Mouse (Mus musculus) urinary bladder, adult 2 months (tissue): ENCODE measurements around the gene Dnajc6. TPM values are rescaled to one million over a fixed set of nuclear protein-coding genes. Genes with fewer than 3 reads are reported as not detected.

Experiments
- DNase-seq: peaks from one replicate; pipeline ENCODE4 v3.0.0; 2022; ENCODE audit warnings: low spot score
- polyA plus RNA-seq: library from polyadenylated mRNA; depleted of rRNA; stranded (reverse); fragments of >200 nt; gene quantifications from 2 replicates; pipeline ENCODE4 v1.2.3, GENCODE M21; 2012

The Dnajc6 gene
- polyA plus RNA-seq, 1 experiment = 3.4 TPM

DNA sequence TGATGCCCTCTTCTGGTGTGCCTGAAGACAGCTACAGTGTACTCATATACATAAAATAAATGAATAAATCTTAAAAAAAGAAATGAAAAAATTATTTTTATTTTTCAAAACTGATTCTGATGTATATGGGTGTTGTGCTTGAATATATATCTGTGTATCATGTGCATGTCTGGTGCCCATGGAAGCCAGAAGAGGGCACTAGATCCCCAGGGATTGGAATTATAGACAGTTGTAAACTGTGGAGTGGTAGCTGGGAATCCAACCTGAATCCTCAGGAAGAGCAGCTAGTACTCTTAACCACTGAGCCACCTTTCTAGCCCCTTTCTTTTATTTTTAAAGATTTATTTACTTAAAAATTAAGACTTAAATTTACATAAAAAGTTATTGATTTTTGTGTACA is 9.9 kb downstream of the Dnajc6 start:
- no peak for DNase-seq

DNA sequence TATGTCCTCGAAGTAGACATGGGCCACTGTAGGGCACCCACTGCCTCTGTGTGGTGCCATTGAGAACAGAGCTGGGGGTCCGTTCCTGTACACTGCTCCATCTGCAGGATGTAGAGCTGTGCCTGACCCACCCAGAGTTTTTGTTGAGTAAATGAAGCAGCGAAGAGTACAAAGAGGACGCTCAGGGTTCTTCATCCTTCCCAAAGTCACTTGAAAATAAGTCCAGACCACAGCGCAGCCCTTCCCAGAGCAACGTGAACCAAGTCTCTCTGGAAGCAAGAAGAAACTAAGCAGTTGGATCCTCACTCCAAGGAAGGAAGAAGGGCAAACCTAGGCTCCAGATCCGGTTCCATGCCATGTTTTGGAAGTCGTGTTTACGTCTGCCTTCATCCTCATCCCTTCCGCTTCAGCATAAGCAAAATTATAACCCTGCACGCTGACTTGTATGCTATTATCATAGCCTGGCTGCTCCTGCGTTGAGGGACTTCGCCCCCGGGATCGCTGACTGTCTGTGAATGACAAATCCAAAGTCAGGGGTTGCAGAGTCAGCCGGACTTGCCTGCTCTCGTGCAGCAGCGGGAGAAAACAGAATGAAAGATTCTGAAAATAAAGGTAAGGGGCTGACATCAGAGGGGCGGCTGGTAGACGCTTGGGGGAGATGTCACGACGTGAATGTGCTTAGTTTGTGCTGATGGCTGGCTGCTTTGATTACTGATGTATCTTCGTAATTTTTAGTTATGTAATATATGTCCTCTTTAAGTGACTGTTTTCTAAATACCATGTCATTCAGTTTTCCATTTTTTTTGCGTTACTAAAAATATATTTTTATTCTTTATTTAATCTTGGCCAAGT is 11.3 kb downstream of the Dnajc6 start:
- no peak for DNase-seq

DNA sequence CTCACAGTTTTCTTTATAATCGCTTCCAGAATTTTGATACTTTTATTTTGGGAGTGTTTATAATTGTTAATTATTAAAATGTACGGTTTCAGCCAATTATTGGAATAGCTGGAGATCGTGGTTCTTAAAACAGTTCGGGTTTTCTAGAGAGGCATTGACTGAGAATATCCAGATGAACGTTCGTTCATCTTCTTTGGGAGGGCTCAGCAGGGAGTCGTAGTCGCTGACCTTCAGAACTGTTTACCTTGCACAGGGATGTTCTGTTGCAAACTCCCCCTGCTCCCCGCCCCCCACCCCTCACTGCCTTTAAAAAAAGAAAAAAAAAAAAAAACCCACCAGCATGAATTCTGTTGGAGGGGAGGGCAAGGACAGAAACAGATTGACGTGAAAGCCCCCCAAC is 12.0 kb downstream of the Dnajc6 start:
- no peak for DNase-seq

DNA sequence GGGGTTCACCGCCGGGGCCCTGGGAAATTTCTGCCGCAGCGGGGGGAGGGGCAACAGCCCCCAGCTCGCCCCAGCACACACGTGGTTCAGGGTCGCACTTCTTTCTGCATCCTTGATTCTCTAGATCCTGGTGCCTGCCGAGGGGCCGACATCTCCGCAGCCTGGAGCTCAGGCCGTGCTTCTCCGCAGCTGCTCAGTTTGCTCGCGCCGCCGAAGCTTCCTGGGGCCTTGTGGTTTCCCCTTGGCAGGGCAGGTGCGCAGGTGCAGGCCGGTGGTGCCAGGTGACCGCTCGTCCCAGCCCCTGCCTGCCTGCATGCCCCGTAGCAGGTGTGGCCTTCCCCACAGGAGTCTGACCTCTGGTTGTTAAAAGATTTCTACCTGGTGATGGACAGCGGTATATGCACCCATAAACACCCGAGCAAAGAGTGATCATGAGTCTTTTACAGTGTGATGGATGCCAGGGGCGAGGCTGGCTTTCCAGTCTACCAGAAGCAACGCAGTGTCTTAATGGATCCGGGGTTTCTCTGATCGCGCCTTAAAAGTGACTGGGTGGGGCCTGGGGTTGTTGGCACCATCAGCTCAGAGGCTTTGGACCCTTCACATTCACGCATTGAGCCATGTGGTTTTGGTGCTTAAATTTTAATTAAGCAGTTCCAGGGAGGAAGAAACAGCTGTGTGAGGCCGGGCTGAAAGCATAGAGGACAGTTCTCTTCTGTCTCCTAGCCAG is 12.6 kb downstream of the Dnajc6 start:
- no peak for DNase-seq

DNA sequence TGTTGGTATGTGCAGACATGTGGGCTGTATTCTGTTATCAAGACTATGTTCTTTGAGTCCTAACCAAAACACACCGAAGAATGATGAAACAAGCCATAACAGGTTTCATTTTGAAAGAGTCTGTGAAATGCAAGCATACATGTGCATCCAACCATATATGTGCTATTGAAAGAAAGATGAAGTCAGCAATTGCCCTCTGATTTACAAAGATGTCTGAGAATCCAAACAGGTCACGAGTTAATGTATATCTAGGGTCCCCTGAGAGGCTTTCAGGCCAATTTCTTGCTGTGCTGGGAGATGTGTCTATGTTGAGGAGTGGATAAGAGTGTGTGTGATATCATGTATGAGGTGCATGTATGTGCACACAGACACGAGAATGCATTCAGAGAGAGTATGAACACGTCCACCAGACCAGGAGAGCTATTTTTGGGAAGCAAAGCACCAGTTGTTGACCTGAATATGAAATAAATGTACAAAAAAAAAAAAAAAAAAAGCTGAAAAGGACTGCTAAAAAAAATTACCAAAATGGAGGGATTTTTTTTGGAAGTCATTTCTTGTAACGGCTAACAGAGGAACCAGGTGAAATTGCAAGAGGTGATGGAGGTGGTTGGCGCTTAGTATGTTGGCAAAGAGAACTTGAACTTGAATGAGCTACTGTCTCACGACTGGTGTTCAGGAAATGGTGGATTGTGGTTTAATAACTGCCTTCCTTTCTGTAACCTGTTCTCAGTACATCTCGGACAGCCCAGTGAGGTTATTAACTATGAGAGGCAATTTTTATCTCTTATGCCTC is 13.9 kb downstream of the Dnajc6 start:
- DNase-seq = no peak

DNA sequence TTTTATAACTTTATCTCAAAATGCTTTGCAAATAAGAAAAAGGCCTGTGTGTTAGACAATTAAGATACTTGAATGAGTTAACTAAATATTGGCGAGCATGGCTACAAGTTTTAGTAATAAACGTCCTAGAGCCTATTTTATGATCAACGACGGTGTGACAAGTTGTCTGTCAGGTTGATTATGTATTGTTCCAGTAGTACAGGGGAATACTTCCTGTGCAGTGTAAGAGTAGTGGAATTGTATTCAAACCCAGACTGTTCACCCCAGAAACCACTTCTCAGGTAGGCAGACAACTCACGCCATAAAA is 14.4 kb downstream of the Dnajc6 start:
- DNase-seq = no peak

DNA sequence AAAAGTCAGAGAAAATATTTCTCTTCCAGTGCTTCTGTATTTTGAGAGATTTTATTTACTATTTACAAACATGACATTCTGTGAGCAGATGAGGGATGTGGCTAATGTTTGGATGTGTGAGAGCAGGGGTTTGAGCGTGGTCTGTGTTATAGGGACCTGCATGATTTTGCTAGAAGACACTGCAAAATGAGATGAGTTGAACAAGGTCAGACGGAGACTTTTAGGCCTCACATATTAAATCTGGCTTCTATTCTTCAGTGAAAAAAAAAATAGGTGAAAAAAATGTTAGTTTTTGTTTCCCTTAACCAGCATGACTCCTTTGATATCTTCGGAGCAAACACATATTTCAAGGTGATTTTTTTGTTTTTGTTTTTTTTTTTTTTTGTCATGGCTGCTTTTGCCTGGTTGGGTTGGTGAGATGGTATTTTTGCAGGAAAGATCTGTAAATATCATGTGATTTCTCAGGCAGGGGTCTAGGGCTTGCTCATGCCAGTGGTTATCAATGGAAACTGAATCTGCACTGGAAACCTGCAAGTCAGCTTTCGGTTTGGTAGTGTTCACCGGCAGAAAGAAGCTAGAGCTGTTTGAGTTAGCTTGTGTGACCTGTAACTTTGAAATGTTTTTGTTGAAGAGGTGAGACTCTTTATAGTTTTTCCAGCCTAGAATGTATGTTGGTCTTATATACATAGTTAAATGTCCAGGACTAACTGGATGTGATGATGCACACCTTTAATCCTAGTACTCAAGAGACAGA is 15.5 kb downstream of the Dnajc6 start:
- no peak for DNase-seq

DNA sequence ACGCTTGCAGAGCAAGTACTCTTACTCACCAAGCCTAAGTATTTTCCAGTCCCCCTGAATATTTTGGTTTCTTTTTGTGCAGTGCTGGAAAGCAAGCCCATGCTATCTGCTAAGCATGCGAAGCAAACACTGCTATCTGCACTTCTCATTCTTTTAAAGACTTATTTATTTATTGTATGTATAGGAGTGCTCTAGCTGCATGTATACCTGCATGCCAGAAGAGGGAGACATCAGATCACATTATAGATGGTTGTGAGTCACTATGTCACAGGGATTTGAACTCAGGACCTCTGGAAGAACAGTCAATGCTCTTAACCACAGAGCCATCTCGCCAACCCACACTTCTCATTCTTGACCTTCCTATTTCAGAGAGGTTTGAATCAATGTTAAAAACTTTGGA is 16.8 kb downstream of the Dnajc6 start:
- no peak for DNase-seq

DNA sequence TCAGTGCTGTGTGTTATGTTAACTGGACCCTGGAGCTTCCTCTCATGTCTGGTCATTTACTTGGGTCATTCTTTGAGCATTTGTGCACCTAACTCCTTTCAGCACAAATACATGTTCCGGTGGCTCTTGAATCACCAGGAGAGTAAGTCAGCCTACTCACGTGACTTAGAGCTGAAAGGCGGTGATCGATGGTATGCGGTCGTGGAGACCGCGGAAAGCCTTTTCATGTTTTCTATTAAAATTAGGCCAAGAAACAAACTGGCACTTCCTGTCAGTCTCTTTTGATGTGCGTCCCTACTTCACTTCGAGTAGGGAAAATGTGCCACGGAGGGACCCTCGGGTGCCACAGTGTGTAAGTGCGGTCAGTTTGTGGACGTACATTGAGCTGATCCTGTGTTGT is 19.4 kb downstream of the Dnajc6 start:
- DNase-seq = no peak

DNA sequence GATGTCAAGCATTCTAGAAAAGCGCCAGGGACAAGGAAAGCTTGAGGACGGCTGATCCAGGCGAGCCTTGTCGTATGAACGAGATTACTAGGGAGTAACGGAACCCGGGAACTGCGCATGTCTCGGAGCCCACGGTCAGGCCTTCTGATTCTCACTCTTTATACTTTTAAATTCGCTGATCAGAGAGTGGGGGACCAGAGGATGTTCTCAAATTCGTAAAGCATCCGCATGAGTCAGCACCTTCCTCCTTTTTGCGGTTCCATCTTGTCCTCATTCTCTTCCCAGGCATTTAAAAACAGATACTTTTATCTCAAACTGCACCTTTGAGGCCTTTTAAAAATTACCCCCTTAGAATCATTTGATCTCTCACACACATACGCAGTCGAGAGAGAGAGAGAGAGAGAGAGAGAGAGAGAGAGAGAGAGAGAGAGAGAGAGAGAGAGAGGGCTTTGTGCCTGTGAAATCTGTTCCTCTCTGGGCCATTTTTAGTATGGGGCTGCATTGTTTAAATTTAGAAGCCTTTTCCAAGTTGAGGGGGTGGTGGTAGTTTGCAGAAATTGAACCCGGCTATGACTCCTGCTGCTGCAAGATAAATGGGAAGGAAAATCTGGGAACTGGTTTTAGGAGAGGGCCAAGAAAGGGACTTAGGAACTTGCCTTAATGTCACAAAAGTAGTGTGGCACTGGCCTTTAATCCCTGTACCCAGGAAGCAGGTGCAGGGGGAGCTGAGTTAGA is 20.2 kb downstream of the Dnajc6 start:
- no peak for DNase-seq

DNA sequence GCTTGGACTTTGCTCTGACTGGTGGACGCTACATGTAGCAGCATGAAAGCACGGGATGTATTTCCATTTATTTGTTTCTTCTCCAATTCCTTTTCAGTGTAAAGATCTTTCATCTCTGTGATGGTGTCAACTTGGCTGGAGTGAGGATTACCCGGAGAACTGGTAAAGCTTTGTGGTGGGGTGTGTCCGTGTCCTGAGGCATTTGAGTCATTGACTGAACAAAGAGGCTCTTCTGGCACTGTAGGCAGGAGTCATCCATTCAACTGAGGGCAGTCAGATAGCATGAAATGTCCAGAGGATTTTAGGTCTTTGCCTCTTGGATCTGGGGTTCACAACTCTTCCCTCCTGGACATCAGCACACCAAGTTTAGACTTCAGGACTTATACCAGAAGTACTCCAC is 35.5 kb downstream of the Dnajc6 start:
- DNase-seq = no peak

DNA sequence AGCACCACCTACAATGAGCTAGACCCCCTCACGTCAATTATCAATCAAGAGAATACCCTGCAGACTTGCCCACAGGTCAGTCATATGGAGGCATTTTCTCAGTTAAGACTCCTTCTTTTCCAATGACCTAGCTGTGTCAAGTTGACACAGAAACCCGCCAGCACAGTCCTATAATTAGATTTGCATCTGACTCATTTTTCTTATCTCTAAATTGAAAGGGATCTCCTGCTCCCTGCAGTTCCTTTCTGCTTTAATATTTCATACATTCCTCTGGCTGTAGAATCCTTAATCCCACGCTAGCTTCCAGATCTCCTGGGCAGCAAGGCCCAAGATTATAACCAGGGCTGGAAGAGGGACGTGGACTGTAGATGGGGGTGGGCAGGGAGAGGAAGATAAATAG is 44.1 kb downstream of the Dnajc6 start:
- DNase-seq = no peak

DNA sequence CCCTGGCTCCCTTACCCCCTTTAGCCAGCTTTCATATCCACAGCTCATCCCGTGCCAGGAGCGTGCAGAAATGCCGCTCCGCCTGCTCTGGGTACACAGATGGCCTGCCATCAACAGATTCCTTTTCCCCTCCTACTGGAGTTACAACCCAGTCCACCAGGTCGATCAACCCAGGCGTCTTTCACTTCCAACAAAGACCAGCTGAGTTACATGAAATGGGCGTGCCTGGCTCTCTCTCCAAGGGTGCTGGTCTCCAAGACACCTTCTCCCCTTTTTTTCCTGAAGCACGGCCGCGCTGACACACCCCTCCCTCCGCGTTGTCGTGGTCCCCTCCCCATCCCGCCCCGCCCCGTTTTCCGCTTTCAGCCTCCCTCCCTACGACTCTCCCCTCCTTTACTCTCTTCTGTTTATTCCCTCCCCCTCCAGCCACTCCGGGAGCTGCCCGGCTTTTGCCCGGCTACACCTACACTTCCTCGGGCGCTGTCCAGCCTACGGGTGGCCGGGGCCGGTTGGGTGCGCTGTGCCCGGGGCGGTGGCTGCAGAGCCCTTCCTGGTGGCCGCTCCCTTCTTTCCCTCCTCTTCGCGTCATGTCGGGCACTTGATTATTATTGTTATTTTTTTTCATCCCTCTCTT is 53.6 kb downstream of the Dnajc6 start:
- no peak for DNase-seq

DNA sequence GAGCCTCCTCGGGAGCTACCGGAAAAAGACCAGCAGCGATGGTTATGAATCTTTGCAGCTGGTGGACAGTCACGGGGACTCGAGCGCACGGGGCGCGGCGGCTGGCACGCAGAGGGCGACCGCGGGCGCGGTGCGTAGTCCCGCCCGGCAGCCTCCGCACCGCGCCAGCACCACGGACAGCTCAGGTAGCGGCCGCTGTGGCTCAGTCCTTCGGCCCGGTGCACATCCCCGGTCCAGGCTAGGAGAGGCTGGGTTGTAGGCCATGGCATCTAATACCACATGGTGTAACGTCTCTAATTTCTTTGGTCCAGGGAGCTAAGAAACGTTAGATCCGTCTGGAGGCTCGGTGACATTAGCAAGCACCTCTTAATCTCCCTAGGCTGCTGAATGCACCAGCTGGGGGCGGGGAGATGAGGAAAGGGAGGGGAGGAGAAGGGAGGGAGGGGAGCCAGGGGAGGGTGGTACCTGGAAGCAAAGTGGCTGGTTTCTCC is 54.3 kb downstream of the Dnajc6 start:
- DNase-seq = peak; percentile 27

DNA sequence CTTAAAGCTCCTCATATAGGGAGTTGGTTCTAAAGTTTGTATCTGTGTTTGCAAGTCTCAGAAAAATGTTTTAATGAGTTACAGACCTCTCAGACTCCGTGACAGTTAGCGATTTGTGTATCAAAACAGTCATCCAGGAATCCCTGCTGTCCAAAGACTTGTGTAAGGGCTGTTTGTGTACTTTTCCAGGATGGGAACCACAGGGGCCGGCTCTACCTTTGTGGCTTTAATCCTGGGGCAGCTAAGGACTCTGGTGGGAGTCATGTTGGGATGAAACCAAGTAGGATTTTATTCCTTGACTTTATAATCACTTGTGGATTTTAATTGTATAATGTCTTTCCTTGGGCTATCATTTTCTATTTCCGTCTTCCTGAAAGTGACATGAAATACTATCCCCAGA is 55.0 kb downstream of the Dnajc6 start:
- no peak for DNase-seq

DNA sequence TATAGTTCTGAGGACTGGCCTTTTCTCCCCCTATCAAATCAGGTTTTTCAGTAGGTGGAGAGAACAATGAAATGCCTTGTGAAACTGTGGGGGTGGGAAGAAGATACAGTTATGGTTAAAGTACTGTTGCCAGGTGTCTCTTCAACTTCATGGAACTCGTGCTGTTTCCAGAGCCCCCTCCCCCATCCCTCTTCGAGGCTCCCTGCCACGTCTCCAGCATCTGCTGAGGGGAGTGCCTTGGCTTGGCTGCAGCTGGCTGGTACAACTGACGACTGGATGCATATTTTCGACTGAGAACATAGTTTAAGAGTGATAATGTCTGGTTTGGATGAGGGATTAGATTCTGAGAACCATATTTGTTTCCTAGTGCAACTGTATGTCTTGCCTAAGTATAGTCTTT is 55.9 kb downstream of the Dnajc6 start:
- no peak for DNase-seq

DNA sequence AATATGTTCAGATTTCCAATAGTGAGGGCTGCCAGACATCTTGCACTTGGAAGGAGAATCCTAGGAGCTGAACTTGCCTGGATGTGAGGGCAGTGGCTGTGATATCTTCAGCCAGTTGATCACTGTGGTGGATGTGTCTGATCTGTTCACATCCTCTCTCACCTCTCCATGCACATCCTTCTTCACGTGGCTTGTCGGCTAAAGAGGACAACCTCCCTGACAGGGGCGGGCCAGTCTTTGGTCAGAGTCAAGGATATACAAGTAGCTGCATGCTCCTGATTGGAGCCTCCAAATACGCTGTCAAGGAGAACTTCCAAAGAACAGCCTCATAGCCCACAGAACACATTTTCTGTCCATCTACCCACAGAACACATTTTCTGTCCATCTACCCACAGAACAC is 58.6 kb downstream of the Dnajc6 start:
- no peak for DNase-seq

DNA sequence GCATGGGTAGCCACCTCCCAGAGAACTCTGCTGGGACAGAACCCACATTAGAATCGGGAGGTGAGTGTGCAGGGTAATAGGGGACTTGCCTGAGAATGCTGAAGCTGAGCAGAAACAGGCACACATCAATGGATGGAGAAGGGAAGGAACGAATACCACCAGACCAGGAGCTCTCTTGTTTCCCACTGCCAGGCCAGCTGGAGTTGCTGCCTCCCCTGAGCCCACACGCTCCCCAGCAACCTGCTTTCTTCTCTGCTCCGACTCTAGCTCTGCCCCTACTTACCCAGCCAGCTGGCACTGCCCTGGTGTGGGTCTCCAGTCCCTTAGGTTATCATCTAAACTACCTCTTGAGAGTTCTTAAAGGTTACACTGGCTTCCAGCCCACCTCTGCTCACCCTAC is 63.7 kb downstream of the Dnajc6 start:
- DNase-seq = no peak

DNA sequence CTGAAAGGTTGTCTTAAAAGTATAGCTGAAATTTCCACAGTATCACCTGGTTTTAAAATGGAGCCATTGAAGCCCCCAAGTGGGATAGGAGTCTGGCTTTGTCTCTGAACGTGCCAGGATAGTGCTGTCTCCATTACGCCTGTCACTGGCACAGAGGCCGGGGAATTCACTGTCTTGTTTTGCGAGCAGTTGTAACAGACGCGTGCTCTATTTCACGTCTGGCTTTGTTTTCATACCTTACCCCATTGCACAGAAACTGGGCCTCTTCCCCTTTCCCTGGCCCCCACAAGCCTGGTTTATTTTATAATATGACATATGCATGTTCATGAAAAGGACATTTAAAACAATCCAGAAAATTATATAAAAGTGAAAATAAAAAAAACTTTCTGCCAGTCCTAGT is 66.4 kb downstream of the Dnajc6 start:
- no peak for DNase-seq

DNA sequence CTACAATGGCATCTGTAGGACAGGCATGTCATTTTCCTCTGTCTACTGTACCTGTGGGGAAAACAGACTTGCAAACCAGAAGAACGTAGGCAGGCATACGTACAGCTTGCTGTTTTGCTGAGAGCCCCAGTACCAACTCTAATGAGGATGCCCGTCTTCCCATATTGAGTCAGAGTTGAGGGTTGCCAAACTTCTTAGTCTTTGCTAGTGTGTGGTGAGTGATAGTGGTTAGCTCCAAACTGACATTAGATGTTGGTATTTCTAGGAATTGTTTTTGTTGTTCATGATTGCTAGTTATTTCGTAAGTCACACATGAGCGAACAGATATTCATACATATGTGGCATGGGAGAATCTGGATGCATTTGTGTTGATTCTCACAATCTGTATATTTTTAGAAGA is 67.2 kb downstream of the Dnajc6 start:
- no peak for DNase-seq
